Mouse (Mus musculus) CD4-positive helper T cell, adult 2 months (primary cell): Measurements from ENCODE around the gene Jade1.

Experiments
- DNase-seq: peaks from one replicate; pipeline ENCODE4 v3.0.0-alpha.2; 2012; ENCODE audit warnings: low read depth, missing footprints, low spot score

Gene Jade1

GRCm38 (mm10) chr3:41555491-41556381 lies at the start of gene Jade1:
Gene Jade1 (plus strand): TSS chr3:41555731.
- DNase-seq = no peak

GRCm38 (mm10) chr3:41509441-41509840 lies 46.1 kb upstream of the Jade1 start:
- no peak for DNase-seq

- DNase-seq = no peak
Observed at GRCm38 (mm10) chr3:41510191-41510590, 45.3 kb upstream of the Jade1 start.

- DNase-seq = no peak
Observed at GRCm38 (mm10) chr3:41510750-41511149, 44.8 kb upstream of the Jade1 start.

- DNase-seq = no peak
Observed at GRCm38 (mm10) chr3:41514003-41514402, 41.5 kb upstream of the Jade1 start.

- no peak for DNase-seq
Observed at GRCm38 (mm10) chr3:41514683-41515305, 40.7 kb upstream of the Jade1 start.

GRCm38 (mm10) chr3:41516961-41517518 lies 38.5 kb upstream of the Jade1 start:
- no peak for DNase-seq

- DNase-seq = no peak
Observed at GRCm38 (mm10) chr3:41520925-41521324, 34.6 kb upstream of the Jade1 start.

GRCm38 (mm10) chr3:41521733-41522132 lies 33.8 kb upstream of the Jade1 start:
- DNase-seq = no peak

- no peak for DNase-seq
Observed at GRCm38 (mm10) chr3:41522226-41523005, 33.1 kb upstream of the Jade1 start.

- no peak for DNase-seq
Observed at GRCm38 (mm10) chr3:41523006-41523375, 32.5 kb upstream of the Jade1 start.

GRCm38 (mm10) chr3:41523460-41523859 lies 32.1 kb upstream of the Jade1 start:
- no peak for DNase-seq

- no peak for DNase-seq
Observed at GRCm38 (mm10) chr3:41528291-41528969, 27.1 kb upstream of the Jade1 start.

GRCm38 (mm10) chr3:41530156-41530555 lies 25.4 kb upstream of the Jade1 start:
- no peak for DNase-seq

- DNase-seq = no peak
Observed at GRCm38 (mm10) chr3:41531541-41531940, 24.0 kb upstream of the Jade1 start.

GRCm38 (mm10) chr3:41532109-41532508 lies 23.4 kb upstream of the Jade1 start:
- DNase-seq = no peak

- no peak for DNase-seq
Observed at GRCm38 (mm10) chr3:41533660-41534059, 21.9 kb upstream of the Jade1 start.

- no peak for DNase-seq
Observed at GRCm38 (mm10) chr3:41537957-41538356, 17.6 kb upstream of the Jade1 start.

- DNase-seq = no peak
Observed at GRCm38 (mm10) chr3:41541313-41541712, 14.2 kb upstream of the Jade1 start.

- DNase-seq = no peak
Observed at GRCm38 (mm10) chr3:41544451-41544850, 11.1 kb upstream of the Jade1 start.

GRCm38 (mm10) chr3:41547289-41547688 lies 8.2 kb upstream of the Jade1 start:
- DNase-seq = no peak
